Mouse (Mus musculus): ENCODE data around the gene 4930447C04Rik. TPM values are rescaled to one million over a fixed set of nuclear protein-coding genes. Genes with fewer than 3 reads are reported as not detected.
A peak's percentile ranks its signal among the peaks of the same experiment; 100 is the strongest.

The 4930447C04Rik gene
- polyA plus RNA-seq, 1 experiment from 2014 or later, result 0.57 TPM

GRCm38 (mm10) chr12:72938176-72938575 lies 2.4 kb downstream of the 4930447C04Rik start:
- no peak overlapping the region for H3K27ac ChIP-seq (replicated peaks)
- 4% methylated on average over 11 of the region's 13 CpGs for WGBS
- no peak overlapping the region for H3K4me3 ChIP-seq (ENCODE audit: low read depth, low read length)
- TF ChIP-seq CTCF (IDR thresholded peaks at IDR 0.05; ENCODE audit: low read depth), result no peak
- no peak for TF ChIP-seq EP300 (optimal IDR thresholded peaks at IDR 0.05)
- H3K4me2 ChIP-seq (replicated peaks; ENCODE audit: low read depth), result no peak overlapping the region
- peaks cover 22% of the 10 kb centered on the region for H3K27me3 ChIP-seq (ENCODE audit: control insufficient read depth, insufficient read depth, low read length)
- H3K9ac ChIP-seq (ENCODE audit: low read length), result no peak overlapping the region
- ATAC-seq (ENCODE audit: low FRiP score, low TSS enrichment) (no peak), DNase-seq (ENCODE audit: low spot score) (no peak)
- H3K4me1 ChIP-seq (replicated peaks; ENCODE audit: control insufficient read depth, insufficient read depth), result no peaks in the 10 kb centered on the region
- H3K9me3 ChIP-seq (ENCODE audit: control insufficient read depth, low read length), result no peaks in the 10 kb centered on the region
- no peaks in the 10 kb centered on the region for H3K36me3 ChIP-seq (ENCODE audit: control insufficient read depth, insufficient read depth, low read length)

GRCm38 (mm10) chr12:72937537-72938120 lies 2.9 kb downstream of the 4930447C04Rik start:
- H3K36me3 ChIP-seq (ENCODE audit: control insufficient read depth, insufficient read depth, low read length), result no peaks in the 10 kb centered on the region
- ATAC-seq (ENCODE audit: low FRiP score, low TSS enrichment), result no peak
- H3K27me3 ChIP-seq (ENCODE audit: control insufficient read depth, insufficient read depth, low read length), result peaks cover 22% of the 10 kb centered on the region
- H3K9ac ChIP-seq (ENCODE audit: low read length), result no peak overlapping the region
- no peak overlapping the region for H3K4me2 ChIP-seq (replicated peaks; ENCODE audit: low read depth)
- no peak for TF ChIP-seq EP300 (optimal IDR thresholded peaks at IDR 0.05)
- H3K9me3 ChIP-seq (ENCODE audit: control insufficient read depth, low read length), result no peaks in the 10 kb centered on the region
- no peak overlapping the region for H3K4me3 ChIP-seq (ENCODE audit: low read depth, low read length)
- WGBS, result 8% methylated on average over 19 of the region's 19 CpGs
- H3K4me1 ChIP-seq (replicated peaks; ENCODE audit: control insufficient read depth, insufficient read depth), result no peaks in the 10 kb centered on the region
- no peak overlapping the region for H3K27ac ChIP-seq (replicated peaks)
- no peak for DNase-seq (ENCODE audit: low spot score)

GRCm38 (mm10) chr12:72936751-72937150 lies 3.8 kb downstream of the 4930447C04Rik start:
- H3K27me3 ChIP-seq (ENCODE audit: control insufficient read depth, insufficient read depth, low read length), result peaks cover 22% of the 10 kb centered on the region
- H3K36me3 ChIP-seq (ENCODE audit: control insufficient read depth, insufficient read depth, low read length), result no peaks in the 10 kb centered on the region
- H3K4me3 ChIP-seq (ENCODE audit: low read depth, low read length), result no peak overlapping the region
- no peak for TF ChIP-seq CTCF (IDR thresholded peaks at IDR 0.05; ENCODE audit: low read depth)
- no peak for TF ChIP-seq EP300 (optimal IDR thresholded peaks at IDR 0.05)
- no peak overlapping the region for H3K9ac ChIP-seq (ENCODE audit: low read length)
- no peak overlapping the region for H3K4me2 ChIP-seq (replicated peaks; ENCODE audit: low read depth)
- H3K27ac ChIP-seq (replicated peaks), result no peak overlapping the region
- no peaks in the 10 kb centered on the region for H3K9me3 ChIP-seq (ENCODE audit: control insufficient read depth, low read length)
- no peak for ATAC-seq (ENCODE audit: low FRiP score, low TSS enrichment)
- DNase-seq (ENCODE audit: low spot score), result no peak
- H3K4me1 ChIP-seq (replicated peaks; ENCODE audit: control insufficient read depth, insufficient read depth), result no peaks in the 10 kb centered on the region
- WGBS, result 26% methylated on average over 8 of the region's 8 CpGs

- Histone ChIP-seq H3K9ac (ENCODE audit: low read length) (peak overlapping the region; percentile 43; the same call in 1 of the 2 replicates), H3K4me3 (ENCODE audit: low read depth, low read length) (peak overlapping the region; percentile 22), H3K27me3 (ENCODE audit: control insufficient read depth, insufficient read depth, low read length) (no peaks in the 10 kb centered on the region), H3K4me2 (replicated peaks; ENCODE audit: low read depth) (peak overlapping the region; percentile 49), H3K36me3 (ENCODE audit: control insufficient read depth, insufficient read depth, low read length) (no peaks in the 10 kb centered on the region), H3K27ac (replicated peaks) (no peak overlapping the region), H3K4me1 (replicated peaks; ENCODE audit: control insufficient read depth, insufficient read depth) (no peaks in the 10 kb centered on the region), H3K9me3 (ENCODE audit: control insufficient read depth, low read length) (no peaks in the 10 kb centered on the region)
- TF ChIP-seq CTCF (IDR thresholded peaks at IDR 0.05; ENCODE audit: low read depth) (no peak), EP300 (optimal IDR thresholded peaks at IDR 0.05) (no peak)
- DNase-seq (ENCODE audit: low spot score) (no peak), ATAC-seq (ENCODE audit: low FRiP score, low TSS enrichment) (no peak; the same call in 1 of the 2 replicates)
- 22% methylated on average over 39 of the region's 48 CpGs for WGBS
Measured at GRCm38 (mm10) chr12:72917159-72917993, 23.2 kb downstream of the 4930447C04Rik start.

GRCm38 (mm10) chr12:72854377-72855032 lies 86.1 kb downstream of the 4930447C04Rik start:
- TF ChIP-seq CTCF (IDR thresholded peaks at IDR 0.05; ENCODE audit: low read depth) (no peak), EP300 (optimal IDR thresholded peaks at IDR 0.05) (no peak)
- no peak for ATAC-seq (ENCODE audit: low FRiP score, low TSS enrichment)
- DNase-seq (ENCODE audit: low spot score), result no peak
- no peaks in the 10 kb centered on the region for H3K9me3 ChIP-seq (ENCODE audit: control insufficient read depth, low read length)
- no peaks in the 10 kb centered on the region for H3K4me1 ChIP-seq (replicated peaks; ENCODE audit: control insufficient read depth, insufficient read depth)
- no peak overlapping the region for H3K27ac ChIP-seq (replicated peaks)
- H3K9ac ChIP-seq (ENCODE audit: low read length), result no peak overlapping the region
- H3K27me3 ChIP-seq (ENCODE audit: control insufficient read depth, insufficient read depth, low read length), result 0 out of 2 replicates have a peak, but pooled peaks cover 3% of the 10 kb centered on the region
- no peak overlapping the region for H3K4me2 ChIP-seq (replicated peaks; ENCODE audit: low read depth)
- no peak overlapping the region for H3K4me3 ChIP-seq (ENCODE audit: low read depth, low read length)
- H3K36me3 ChIP-seq (ENCODE audit: control insufficient read depth, insufficient read depth, low read length), result no peaks in the 10 kb centered on the region
- 10% methylated on average over 19 of the region's 19 CpGs for WGBS
